Mouse (Mus musculus) ovary, postnatal 14 days (tissue): ENCODE results near the gene Dbx1.

Experiments used
- DNase-seq: peaks from one replicate; pipeline ENCODE4 v3.0.0; 2022; ENCODE audit warnings: low spot score

The Dbx1 gene

DNA sequence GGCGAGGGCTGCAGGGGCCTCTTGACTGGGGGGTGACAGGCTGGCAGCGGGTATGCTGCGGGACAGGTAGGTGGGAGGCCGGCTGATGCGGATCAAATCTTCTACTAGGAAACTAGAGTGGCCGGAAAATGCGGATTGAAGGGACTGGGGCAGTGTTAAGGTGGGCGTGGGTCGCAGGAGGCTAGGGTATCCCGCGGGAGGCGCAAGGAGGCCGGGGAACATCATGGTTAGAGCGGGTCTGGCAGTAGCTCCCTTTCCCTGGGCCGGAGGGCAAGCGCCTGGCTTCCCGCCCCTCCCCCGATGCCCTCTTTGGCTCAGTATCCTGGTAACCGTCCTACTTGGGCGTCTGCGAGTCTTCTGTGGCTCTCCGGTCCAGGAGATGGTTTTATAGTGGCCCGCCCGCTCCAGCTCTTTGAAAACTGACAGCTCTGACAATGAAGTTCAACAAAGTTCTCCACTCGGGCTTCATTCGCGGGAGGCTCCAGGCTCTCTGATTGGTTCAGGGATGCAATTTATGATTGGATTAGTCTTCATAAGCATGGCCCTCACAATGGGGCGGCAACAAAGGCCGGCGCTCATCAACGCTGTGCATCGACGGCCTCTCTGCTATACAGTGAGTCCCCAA lies at the start of gene Dbx1:
TSS of gene Dbx1 (minus strand) at position 359 of the 625 bp plus-strand sequence.
- DNase-seq = no peak

GRCm38 (mm10) chr7:49678826-49679377 lies 42.3 kb upstream of the Dbx1 start:
- DNase-seq = no peak

DNA sequence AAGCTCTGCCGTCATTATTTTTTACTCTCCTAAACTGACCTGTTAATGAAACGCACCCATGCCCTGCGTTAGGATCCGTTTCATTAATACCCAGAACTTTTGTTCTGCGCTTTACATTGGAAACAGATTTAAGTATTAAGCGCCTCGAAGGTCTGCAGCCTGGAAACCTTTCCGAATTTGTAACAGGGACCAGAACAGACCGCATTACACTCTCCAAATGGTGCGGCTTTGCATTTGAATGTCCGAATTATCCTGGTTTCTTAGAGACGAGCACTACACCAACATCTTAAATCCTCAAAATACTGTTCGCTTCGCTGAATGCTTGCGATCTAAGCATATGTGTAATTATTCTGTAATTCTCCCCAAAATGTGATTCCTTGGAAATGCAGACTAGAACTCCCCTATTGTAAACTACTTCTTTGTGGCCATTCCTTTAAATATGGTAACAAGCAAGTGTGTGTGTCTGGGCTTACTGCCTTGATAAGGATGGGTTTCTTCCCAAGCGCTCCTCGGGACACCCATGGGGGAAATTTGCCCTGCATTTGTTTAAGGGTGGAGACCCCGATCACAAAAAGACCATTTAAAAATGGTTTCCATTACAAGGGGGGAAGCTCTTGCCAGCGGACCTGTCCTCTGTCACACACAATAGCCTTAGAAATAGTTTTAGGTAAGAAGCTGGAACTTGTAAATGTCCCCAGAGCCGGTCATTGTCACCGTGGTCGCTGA lies 41.6 kb upstream of the Dbx1 start:
- no peak for DNase-seq

DNA sequence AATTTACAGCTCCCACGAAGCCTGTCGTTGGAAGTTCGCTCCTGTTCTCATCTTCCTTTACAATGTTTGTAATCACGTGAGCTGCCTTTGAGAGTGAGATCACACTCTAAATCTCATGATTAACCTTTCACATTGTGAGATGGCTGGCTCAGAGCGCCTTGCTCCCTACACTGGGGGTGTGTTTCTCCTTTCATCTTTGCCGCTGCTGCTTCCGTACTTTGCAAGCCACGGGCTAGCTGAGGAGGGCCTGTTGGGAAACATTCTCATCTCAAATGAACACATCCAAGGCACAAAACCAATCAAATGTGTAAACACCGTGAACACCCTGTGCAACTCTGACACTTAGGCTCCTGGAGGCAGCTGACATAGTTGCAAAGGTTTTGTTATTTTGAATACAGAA lies 40.5 kb upstream of the Dbx1 start:
- DNase-seq = no peak

DNA sequence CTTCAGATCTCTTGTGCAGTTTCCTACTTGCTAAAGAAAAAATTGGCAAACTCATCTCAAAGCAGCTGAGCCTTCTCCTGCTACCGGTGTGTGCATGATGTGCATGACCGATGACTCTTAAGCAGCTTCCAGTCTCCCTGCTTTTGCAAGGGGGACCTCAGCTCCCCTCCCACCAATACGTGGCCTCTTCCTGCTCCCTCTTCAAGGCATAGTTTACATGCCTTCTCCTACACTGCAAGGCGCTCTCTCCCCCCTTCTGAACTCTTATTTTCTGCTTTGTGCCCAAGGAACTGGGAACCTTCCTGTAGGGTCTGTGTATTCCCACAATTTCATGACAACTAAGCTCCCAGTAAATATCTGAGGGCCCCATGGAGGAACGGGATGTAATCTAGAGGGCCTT lies 40.0 kb upstream of the Dbx1 start:
- no peak for DNase-seq

DNA sequence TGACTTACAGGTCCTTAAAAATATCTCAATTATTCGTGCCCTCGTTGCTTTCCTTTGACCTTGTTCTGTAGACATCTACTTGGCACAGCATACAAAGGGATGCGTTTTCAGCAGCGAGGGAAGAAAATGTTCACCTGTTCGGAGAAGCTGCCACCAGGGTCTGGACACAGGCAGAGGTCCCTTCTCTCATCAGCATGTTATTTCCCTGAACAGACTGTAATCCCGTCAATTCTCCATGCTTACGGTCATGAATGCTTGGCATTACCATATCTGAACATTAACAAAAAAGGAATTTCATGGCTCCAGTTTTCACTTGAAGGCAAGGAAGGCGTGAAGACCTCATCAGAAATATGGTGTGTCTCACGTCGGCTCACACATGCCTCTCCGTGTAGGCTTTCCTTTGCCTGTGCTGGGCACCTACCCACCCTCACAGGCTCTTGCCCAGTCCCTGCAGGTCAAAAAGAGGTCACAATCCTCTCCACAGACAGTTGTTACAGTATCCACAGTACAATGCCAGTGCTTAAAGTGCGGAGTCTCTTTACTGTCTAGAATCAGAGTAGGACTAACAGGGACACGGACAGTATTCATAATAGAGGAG lies 31.7 kb upstream of the Dbx1 start:
- no peak for DNase-seq

GRCm38 (mm10) chr7:49663575-49663974 lies 26.9 kb upstream of the Dbx1 start:
- DNase-seq = no peak

- no peak for DNase-seq
Measured at GRCm38 (mm10) chr7:49662492-49663026, 25.9 kb upstream of the Dbx1 start.

- no peak for DNase-seq
Measured at GRCm38 (mm10) chr7:49661811-49662491, 25.3 kb upstream of the Dbx1 start.

- DNase-seq = no peak
Measured at GRCm38 (mm10) chr7:49640709-49641305, 4.2 kb upstream of the Dbx1 start.

DNA sequence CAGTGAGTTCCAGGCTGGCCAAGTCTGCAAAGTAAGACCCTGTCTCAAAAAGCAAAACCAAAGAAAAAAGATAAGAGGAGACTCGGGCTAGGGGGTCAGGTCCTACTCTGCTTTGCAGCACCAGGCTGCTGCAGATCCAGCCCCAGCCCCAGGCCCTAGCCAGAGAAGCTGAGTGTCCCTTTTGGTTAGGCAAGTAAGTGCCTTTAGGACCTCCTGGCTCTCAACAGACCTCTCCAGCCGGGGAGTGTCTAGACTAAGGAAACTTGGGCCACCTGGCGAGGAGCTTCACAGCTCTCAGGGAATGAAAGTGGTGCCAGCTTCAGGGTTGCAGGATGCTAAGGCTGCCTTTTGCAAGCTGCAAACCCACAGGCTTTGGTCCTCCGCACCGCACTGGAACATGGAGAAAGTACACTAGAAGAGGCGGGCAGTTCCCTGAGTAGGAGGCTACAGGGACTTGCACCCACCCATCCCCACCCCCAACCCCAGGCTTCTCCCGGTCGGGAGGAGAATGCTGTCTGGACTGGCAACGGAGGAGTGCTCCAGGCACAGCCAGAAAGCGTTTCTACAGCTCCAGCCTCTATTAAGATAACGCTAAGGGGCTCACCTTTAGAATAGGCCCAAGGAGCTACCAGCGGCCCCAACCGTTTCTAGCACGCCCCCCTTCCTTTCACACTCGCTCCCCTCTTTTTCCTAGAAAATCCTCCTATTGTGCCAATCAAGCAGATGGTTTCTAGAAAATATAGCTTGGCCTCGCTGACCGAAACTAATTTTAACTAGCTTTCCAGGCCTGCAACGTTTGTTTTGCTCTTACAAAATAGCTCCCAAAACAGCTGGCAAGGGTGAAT lies 3.4 kb upstream of the Dbx1 start:
- DNase-seq = no peak

GRCm38 (mm10) chr7:49638941-49639776 lies 2.5 kb upstream of the Dbx1 start:
- no peak for DNase-seq

DNA sequence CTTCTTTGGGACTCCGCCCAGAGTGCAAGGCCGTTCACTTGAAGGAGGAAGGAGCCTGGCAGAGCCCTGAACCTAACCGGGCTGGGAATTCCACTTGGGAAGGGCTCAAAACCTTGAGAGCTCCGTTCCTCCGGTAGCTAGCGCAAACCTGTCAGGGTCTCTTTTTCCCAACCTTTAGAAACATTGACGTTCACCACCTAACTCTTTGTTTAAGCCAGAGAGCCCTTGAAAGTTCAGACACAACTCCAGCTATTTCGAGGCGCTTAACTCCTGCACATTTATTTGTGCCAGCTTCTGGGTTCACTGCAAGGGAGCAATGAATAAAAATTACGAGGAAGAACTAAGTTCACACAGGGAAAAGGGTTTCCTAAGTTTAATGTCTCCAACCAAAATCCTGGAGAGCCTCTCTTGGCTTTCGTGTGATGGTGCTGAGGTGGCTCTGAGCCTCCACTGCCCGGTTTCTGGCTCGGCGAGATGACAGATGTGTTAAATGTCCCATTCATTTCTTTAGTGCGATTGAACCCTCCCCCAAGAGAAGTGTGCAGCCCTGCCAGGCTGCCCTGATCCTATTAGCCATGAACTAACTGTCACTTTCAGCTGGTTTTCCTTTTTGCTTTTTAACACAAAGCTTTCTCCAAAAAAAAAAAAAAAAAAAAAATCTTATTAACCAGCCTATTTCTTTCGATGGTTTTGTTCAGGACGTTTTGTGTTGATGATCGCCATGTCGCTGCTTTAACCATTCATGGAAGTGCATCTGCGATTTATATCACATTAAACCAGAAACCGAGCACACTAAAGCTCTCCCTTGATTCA lies 1.4 kb upstream of the Dbx1 start:
- DNase-seq = no peak

- no peak for DNase-seq
Measured at GRCm38 (mm10) chr7:49637281-49637680, 632 bp upstream of the Dbx1 start.

DNA sequence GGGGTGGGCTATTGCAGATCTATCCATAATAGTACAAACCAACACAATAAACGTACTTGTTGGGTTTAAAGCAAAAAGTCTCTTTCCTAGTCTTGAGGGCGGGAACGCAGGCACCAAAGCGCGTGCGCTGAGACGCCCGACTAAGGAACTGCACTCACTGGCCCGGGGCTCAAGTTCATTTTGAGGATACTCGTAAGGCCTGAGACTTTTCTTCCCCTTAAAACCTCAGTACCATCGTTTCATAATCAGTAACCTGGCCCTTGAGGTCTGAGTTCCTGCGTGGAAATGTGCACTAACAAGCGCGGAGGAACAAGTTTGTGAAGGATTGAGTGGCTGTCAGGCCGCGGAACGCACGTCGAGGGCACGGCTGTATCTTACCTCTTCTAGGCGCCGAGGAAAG lies 678 bp downstream of the Dbx1 start:
- DNase-seq = no peak

DNA sequence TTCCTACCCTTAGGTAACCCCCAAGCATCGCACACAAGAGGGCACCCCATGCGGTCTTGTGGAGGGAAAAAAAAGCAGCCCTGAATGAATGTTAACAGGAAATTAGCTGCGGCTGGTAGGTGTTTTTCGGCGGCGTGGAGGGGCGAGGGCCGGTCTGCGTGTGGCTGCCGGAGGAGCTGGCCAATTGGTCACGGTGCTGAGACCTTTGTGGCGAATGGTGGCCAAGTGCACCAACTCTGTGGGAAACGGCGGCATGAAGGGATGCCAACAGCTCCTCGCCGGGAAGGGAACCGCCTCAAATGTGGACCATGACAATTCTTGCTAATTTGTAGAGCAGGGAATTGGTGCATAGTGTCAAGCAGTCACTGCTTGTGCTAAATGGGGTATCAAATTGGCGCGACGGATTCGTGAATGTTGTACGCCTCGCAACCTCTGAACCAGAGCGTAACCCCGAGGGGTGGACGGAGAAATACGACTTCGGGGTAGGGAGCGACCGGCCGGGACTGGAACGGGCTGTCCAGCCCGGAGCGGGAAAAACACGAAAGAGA lies 1.5 kb downstream of the Dbx1 start:
- no peak for DNase-seq

GRCm38 (mm10) chr7:49634291-49635073 lies 2.2 kb downstream of the Dbx1 start:
- no peak for DNase-seq

DNA sequence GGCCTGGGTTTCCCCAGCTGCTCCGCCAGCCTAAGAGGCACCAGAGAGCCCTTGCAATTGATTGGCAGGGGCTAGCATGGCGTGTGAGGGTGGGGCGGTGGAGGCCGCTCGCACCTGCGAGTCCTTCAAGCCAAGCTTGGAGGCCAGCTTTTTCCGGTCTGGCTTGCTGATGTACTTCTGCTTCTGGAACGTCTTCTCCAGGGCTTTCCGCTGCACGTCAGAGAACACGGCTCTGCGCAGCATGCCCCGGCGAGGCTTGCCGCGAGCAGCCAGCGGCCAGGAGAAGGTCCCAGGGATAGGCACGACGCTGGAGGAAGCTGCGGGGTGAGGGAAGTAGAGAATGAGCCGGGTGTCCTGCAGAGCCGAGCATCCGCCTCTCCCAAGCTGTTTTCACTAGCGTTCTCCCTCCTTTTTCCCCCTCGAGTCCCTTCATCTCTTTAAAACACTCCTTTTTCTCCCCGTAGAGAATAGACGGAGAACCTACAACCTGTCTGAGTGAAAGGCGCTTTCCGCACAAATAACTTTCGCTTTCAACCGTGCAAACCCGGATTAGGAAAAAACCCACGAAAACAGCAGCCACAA lies 3.2 kb downstream of the Dbx1 start:
- DNase-seq = no peak
